Mouse (Mus musculus) brain, embryonic 14.5 days (tissue): ENCODE data around the gene Fxyd3.

Experiments used
- CTCF ChIP-seq: fragments of 200-500 bp; IDR thresholded peaks from 2 replicates; pipeline ENCODE4 v1.5.1; 2012; ENCODE audit warnings: inconsistent platforms, mild to moderate bottlenecking, moderate library complexity, borderline replicate concordance; ENCODE audit not compliant: insufficient read depth, insufficient read length; ENCODE audit errors: extremely low read depth
- POLR2A ChIP-seq: fragments of 200-500 bp; IDR thresholded peaks from 2 replicates; pipeline ENCODE4 v1.6.1; 2012; ENCODE audit warnings: mild to moderate bottlenecking, inconsistent platforms, borderline replicate concordance; ENCODE audit not compliant: poor library complexity, insufficient read depth, insufficient read length, severe bottlenecking; ENCODE audit errors: extremely low read depth

- TF ChIP-seq CTCF, result no peak
- no peak for TF ChIP-seq POLR2A
Observed at GRCm38 (mm10) chr7:31049846-31050281, 26.6 kb downstream of the Fxyd3 start.
